Mouse (Mus musculus) heart, postnatal 0 days (tissue): ENCODE measurements around the gene Gm28510.
"Not testable (repeated sequence)": the region's sequence is repeated elsewhere in the genome, so short reads cannot be mapped to it uniquely, and the experiment has no call there.

Experiments used
- CTCF ChIP-seq: IDR thresholded peaks from 2 replicates; pipeline ENCODE4 v1.5.1; 2016; ENCODE audit warnings: antibody characterized with exemption, control low read depth, low read depth
- EP300 ChIP-seq: IDR thresholded peaks from 2 replicates; pipeline ENCODE4 v1.6.1; 2016; ENCODE audit warnings: antibody characterized with exemption, low read depth

- not testable (repeated sequence) for TF ChIP-seq CTCF, EP300
Observed at GRCm38 (mm10) chrY:10412437-10412836, at the start of gene Gm28510.
